Mouse (Mus musculus) neural tube, embryonic 14.5 days (tissue): ENCODE results near the gene Ago3. TPM values are rescaled to one million over a fixed set of nuclear protein-coding genes. Genes with fewer than 3 reads are reported as not detected.

ENCODE experiments used
- ATAC-seq: fragments of 200-750 bp; cut with Nextera tagmentation; 2 replicates; pipeline ENCODE4 v1.8.0; 2017; ENCODE audit warnings: low read depth, mild to moderate bottlenecking, moderate TSS enrichment, moderate library complexity
- H3K27ac ChIP-seq: fragments of 300-500 bp; sonication (generic); 2 replicates; pipeline ENCODE4 v1.5.1; 2014; ENCODE audit warnings: low read depth, mild to moderate bottlenecking, control low read depth, low read length, moderate library complexity, mixed read lengths
- H3K27me3 ChIP-seq: fragments of 300-500 bp; sonication (generic); 2 replicates; pipeline ENCODE4 v1.6.1; 2014; ENCODE audit warnings: low read length; ENCODE audit not compliant: control insufficient read depth, insufficient read depth
- H3K36me3 ChIP-seq: fragments of 300-500 bp; sonication (generic); 2 replicates; pipeline ENCODE4 v1.6.1; 2014; ENCODE audit warnings: low read length, mixed read lengths; ENCODE audit not compliant: control insufficient read depth, insufficient read depth
- H3K4me1 ChIP-seq: fragments of 300-500 bp; sonication (generic); 2 replicates; pipeline ENCODE4 v1.6.1; 2014; ENCODE audit warnings: low read length; ENCODE audit not compliant: control insufficient read depth, insufficient read depth
- H3K4me2 ChIP-seq: fragments of 300-500 bp; sonication (generic); 2 replicates; pipeline ENCODE4 v1.6.1; 2014; ENCODE audit warnings: mild to moderate bottlenecking, low read depth, low read length, control low read depth
- H3K4me3 ChIP-seq: fragments of 300-500 bp; sonication (generic); 2 replicates; pipeline ENCODE4 v1.5.1; 2014; ENCODE audit warnings: low read depth, low read length, control low read depth, mixed read lengths
- H3K9ac ChIP-seq: fragments of 300-500 bp; sonication (generic); replicated peaks from 2 replicates; pipeline ENCODE4 v1.6.1; 2014; ENCODE audit warnings: low read depth, mild to moderate bottlenecking, control low read depth, low read length, mixed read lengths
- H3K9me3 ChIP-seq: fragments of 300-500 bp; sonication (generic); 2 replicates; pipeline ENCODE4 v1.6.1; 2016; ENCODE audit warnings: low read length; ENCODE audit not compliant: control insufficient read depth
- WGBS: fragments of 180-500 bp; shearing (Covaris S2); extraction: QIAGEN DNeasy Blood & Tissue Kit; methylation state at CpG from one replicate; pipeline ENCODE4 v1.1.7; 2014; 5-methylcytosine and 5-hydroxymethylcytosine counted together
- polyA plus RNA-seq: library from polyadenylated mRNA; unstranded; fragments of >200 nt; fragmentation: Nextera tagmentation; extraction: Ambion mirVana; gene quantifications from 2 replicates; pipeline ENCODE4 v1.2.1, GENCODE M21; 2014

Ago3 gene
- polyA plus RNA-seq, 1 experiment from 2014 or later = 22.9 TPM

- H3K9me3 ChIP-seq = no peaks in the 10 kb centered on the region
- peaks cover 8% of the 10 kb centered on the region; the same call in 1 of the 2 replicates for H3K36me3 ChIP-seq
- peak; percentile 33; the same call in 1 of the 2 replicates for ATAC-seq
- no peak overlapping the region for H3K4me3 ChIP-seq
- no peak overlapping the region for H3K9ac ChIP-seq
- no peak overlapping the region for H3K4me2 ChIP-seq
- no peak overlapping the region for H3K27ac ChIP-seq
- no peaks in the 10 kb centered on the region; the same call in 1 of the 2 replicates for H3K4me1 ChIP-seq
- WGBS = 67% methylated on average over 5 of the region's 7 CpGs
- no peaks in the 10 kb centered on the region for H3K27me3 ChIP-seq
Measured at GRCm38 (mm10) chr4:126310344-126310743, 119.0 kb downstream of the Ago3 start.

- H3K4me2 ChIP-seq = peak overlapping the region; percentile 38; the same call in 1 of the 2 replicates
- H3K36me3 ChIP-seq = peaks cover 8% of the 10 kb centered on the region; the same call in 1 of the 2 replicates
- peak; percentile 86 for ATAC-seq
- peak overlapping the region; percentile 8; the same call in 1 of the 2 replicates for H3K4me3 ChIP-seq
- H3K9me3 ChIP-seq = no peaks in the 10 kb centered on the region
- no peak overlapping the region for H3K27ac ChIP-seq
- no peaks in the 10 kb centered on the region; the same call in 1 of the 2 replicates for H3K4me1 ChIP-seq
- no peaks in the 10 kb centered on the region for H3K27me3 ChIP-seq
- WGBS = 1% methylated on average over 7 of the region's 7 CpGs
- H3K9ac ChIP-seq = no peak overlapping the region
Measured at GRCm38 (mm10) chr4:126309922-126310309, 119.4 kb downstream of the Ago3 start.

GRCm38 (mm10) chr4:126309211-126309921, 120.0 kb downstream of the Ago3 start:
- 19% methylated on average over 20 of the region's 20 CpGs for WGBS
- no peaks in the 10 kb centered on the region; the same call in 1 of the 2 replicates for H3K4me1 ChIP-seq
- peaks cover 3% of the 10 kb centered on the region; the same call in 1 of the 2 replicates for H3K36me3 ChIP-seq
- H3K27ac ChIP-seq = no peak overlapping the region
- no peak overlapping the region for H3K9ac ChIP-seq
- no peaks in the 10 kb centered on the region for H3K9me3 ChIP-seq
- H3K4me3 ChIP-seq = peak overlapping the region; percentile 8; the same call in 1 of the 2 replicates
- peak overlapping the region; percentile 38 for H3K4me2 ChIP-seq
- peak; percentile 45 for ATAC-seq
- H3K27me3 ChIP-seq = no peaks in the 10 kb centered on the region

GRCm38 (mm10) chr4:126306827-126307226, 122.5 kb downstream of the Ago3 start:
- Histone ChIP-seq H3K36me3 (no peaks in the 10 kb centered on the region), H3K4me2 (no peak overlapping the region), H3K27ac (no peak overlapping the region), H3K9ac (no peak overlapping the region), H3K27me3 (peaks cover 10% of the 10 kb centered on the region), H3K9me3 (no peaks in the 10 kb centered on the region), H3K4me3 (no peak overlapping the region), H3K4me1 (peaks cover 2% of the 10 kb centered on the region)
- 14% methylated on average over 2 of the region's 2 CpGs for WGBS
- no peak for ATAC-seq

- 89% methylated on average over 6 of the region's 6 CpGs for WGBS
- no peak overlapping the region for H3K4me2 ChIP-seq
Measured at GRCm38 (mm10) chr4:126306058-126306457, 123.3 kb downstream of the Ago3 start.

GRCm38 (mm10) chr4:126305428-126305827, 123.9 kb downstream of the Ago3 start:
- no peak for ATAC-seq
- 100% methylated on average over 1 of the region's 1 CpGs for WGBS
- Histone ChIP-seq H3K36me3 (no peaks in the 10 kb centered on the region), H3K27me3 (peaks cover 22% of the 10 kb centered on the region), H3K9ac (no peak overlapping the region), H3K4me2 (no peak overlapping the region), H3K27ac (no peak overlapping the region), H3K4me3 (no peak overlapping the region), H3K9me3 (no peaks in the 10 kb centered on the region), H3K4me1 (peaks cover 11% of the 10 kb centered on the region)

More at GRCm38 (mm10) chr4:126306058-126306457, 123.3 kb downstream of the Ago3 start:
- Histone ChIP-seq H3K36me3 (no peaks in the 10 kb centered on the region), H3K4me3 (no peak overlapping the region), H3K9ac (no peak overlapping the region), H3K27me3 (peaks cover 16% of the 10 kb centered on the region), H3K9me3 (no peaks in the 10 kb centered on the region), H3K4me1 (peaks cover 9% of the 10 kb centered on the region), H3K27ac (no peak overlapping the region)
- no peak for ATAC-seq

GRCm38 (mm10) chr4:126303877-126304276, 125.5 kb downstream of the Ago3 start:
- no peak for ATAC-seq
- no peak overlapping the region for H3K9ac ChIP-seq
- no peaks in the 10 kb centered on the region for H3K36me3 ChIP-seq
- no peak overlapping the region for H3K27ac ChIP-seq
- H3K9me3 ChIP-seq = no peaks in the 10 kb centered on the region
- H3K27me3 ChIP-seq = peaks cover 30% of the 10 kb centered on the region
- H3K4me1 ChIP-seq = peaks cover 11% of the 10 kb centered on the region; the same call in 1 of the 2 replicates
- 52% methylated on average over 4 of the region's 4 CpGs for WGBS
- no peak overlapping the region for H3K4me3 ChIP-seq
- H3K4me2 ChIP-seq = no peak overlapping the region

- H3K4me3 ChIP-seq = peak overlapping the region; percentile 3; the same call in 1 of the 2 replicates
- no peak for ATAC-seq
- peaks cover 15% of the 10 kb centered on the region; the same call in 1 of the 2 replicates for H3K4me1 ChIP-seq
- H3K36me3 ChIP-seq = no peaks in the 10 kb centered on the region
- no peak overlapping the region for H3K27ac ChIP-seq
- peaks cover 33% of the 10 kb centered on the region for H3K27me3 ChIP-seq
- WGBS = 4% methylated on average over 27 of the region's 27 CpGs
- peak overlapping the region; percentile 34; the same call in 1 of the 2 replicates for H3K4me2 ChIP-seq
- no peaks in the 10 kb centered on the region for H3K9me3 ChIP-seq
- no peak overlapping the region for H3K9ac ChIP-seq
Measured at GRCm38 (mm10) chr4:126301584-126302309, 127.6 kb downstream of the Ago3 start.
